Mouse (Mus musculus) small intestine, adult 2 months (tissue): ENCODE results near the gene Gm8871. TPM values are rescaled to one million over a fixed set of nuclear protein-coding genes. Genes with fewer than 3 reads are reported as not detected.
"Not testable (repeated sequence)": the region's sequence is repeated elsewhere in the genome, so short reads cannot be mapped to it uniquely, and the experiment has no call there.

Experiments used
- H3K27ac ChIP-seq: fragments of 200-500 bp; 2 replicates; pipeline ENCODE4 v1.5.1; 2012; ENCODE audit warnings: low read depth, low read length, control low read depth, inconsistent platforms; ENCODE audit not compliant: insufficient read depth
- H3K27me3 ChIP-seq: fragments of 200-500 bp; 2 replicates; pipeline ENCODE4 v1.6.1; 2012; ENCODE audit warnings: mild to moderate bottlenecking, moderate library complexity, low read length, inconsistent platforms; ENCODE audit not compliant: control insufficient read depth, insufficient read depth
- H3K36me3 ChIP-seq: fragments of 200-500 bp; 2 replicates; pipeline ENCODE4 v1.6.1; 2012; ENCODE audit warnings: mild to moderate bottlenecking, low read length, control low read depth, inconsistent platforms; ENCODE audit not compliant: control insufficient read depth, insufficient read depth
- H3K4me1 ChIP-seq: fragments of 200-500 bp; 2 replicates; pipeline ENCODE4 v1.6.1; 2012; ENCODE audit warnings: low read length, inconsistent platforms, mixed read lengths; ENCODE audit not compliant: control insufficient read depth, insufficient read depth, insufficient read length
- H3K4me3 ChIP-seq: fragments of 200-500 bp; 2 replicates; pipeline ENCODE4 v1.5.1; 2012; ENCODE audit warnings: low read depth, mild to moderate bottlenecking, control low read depth, inconsistent platforms, low read length, moderate library complexity
- WGBS: fragments of 180-500 bp; shearing (Covaris S2); methylation state at CpG from one replicate; pipeline ENCODE4 v1.1.7; 2018; 5-methylcytosine and 5-hydroxymethylcytosine counted together
- polyA plus RNA-seq: library from polyadenylated mRNA; depleted of rRNA; stranded (reverse); fragments of >200 nt; gene quantifications from 2 replicates; pipeline ENCODE4 v1.2.3, GENCODE M21; 2012; rRNA removed

Gm8871 gene
- polyA plus RNA-seq, result 0.14 TPM in 1 of 2 replicates, not detected in the other

DNA sequence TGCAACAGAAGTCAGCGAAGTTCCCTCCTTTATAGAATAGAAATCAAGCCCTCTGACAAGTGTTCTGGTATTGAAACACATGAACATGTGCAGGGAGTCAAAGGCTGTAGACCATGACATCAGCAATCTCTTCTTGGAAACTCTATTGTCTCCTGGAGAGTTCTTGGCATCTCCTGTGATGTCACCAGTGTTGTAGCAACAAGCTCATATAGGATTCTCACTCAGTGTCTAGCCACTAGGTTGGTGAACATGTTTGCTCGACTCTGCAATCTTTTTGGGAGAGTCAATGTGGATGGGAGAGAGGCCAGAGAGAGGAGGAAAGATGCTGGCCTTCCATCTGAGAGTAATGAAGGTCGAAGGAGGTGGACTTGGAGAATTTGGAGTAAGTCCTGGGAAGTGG, at the start of gene Gm8871, which contains the start of gene Gm8857:
Gene Gm8871, plus strand, starts transcription at position 301 of the 400 bp plus-strand sequence.
Gene Gm8857, plus strand, starts transcription at position 303 of the 400 bp plus-strand sequence.
- not testable (repeated sequence) for H3K27ac ChIP-seq, H3K27me3 ChIP-seq, H3K36me3 ChIP-seq, H3K4me1 ChIP-seq, H3K4me3 ChIP-seq
- 52% methylated on average over 2 of the region's 3 CpGs for WGBS

GRCm38 (mm10) chr5:10953512-10953911, 5.9 kb downstream of the Gm8871 start:
- not testable (repeated sequence) for H3K27ac ChIP-seq, H3K4me1 ChIP-seq, H3K36me3 ChIP-seq, H3K27me3 ChIP-seq, H3K4me3 ChIP-seq
- WGBS, result 84% methylated on average over 2 of the region's 2 CpGs

GRCm38 (mm10) chr5:10958057-10958456, 10.5 kb downstream of the Gm8871 start:
- 89% methylated on average over 7 of the region's 8 CpGs for WGBS
- not testable (repeated sequence) for H3K27ac ChIP-seq, H3K4me3 ChIP-seq, H3K4me1 ChIP-seq, H3K27me3 ChIP-seq, H3K36me3 ChIP-seq

Other genes with a start within 250 kb of the Gm8871 start
- gene Gm8857, start within 50 bp of the Gm8871 start, polyA plus RNA-seq, result not detected in 2 replicates
- 0.15 TPM in 1 of 2 replicates, not detected in the other for gene Gm8879, start 179.8 kb downstream of the Gm8871 start, polyA plus RNA-seq
- gene Gm5861, start 235.3 kb downstream of the Gm8871 start, polyA plus RNA-seq, result not detected in 2 replicates